Mouse (Mus musculus) limb, embryonic 10.5 days (tissue): ENCODE measurements at regions not wholly inside any gene's neighbourhood (a gene's known extent, or its start where the extent isn't known, plus 50 kb on each side); places are given as distances from the start of the nearest gene placed in this dataset.

Experiments used
- DNase-seq: peaks from one replicate; pipeline ENCODE4 v3.0.0-alpha.2; 2017; ENCODE audit warnings: low spot score
- H3K27ac ChIP-seq: fragments of 300-500 bp; sonication (generic); 2 replicates; pipeline ENCODE4 v1.5.1; 2016; ENCODE audit warnings: mild to moderate bottlenecking
- H3K27me3 ChIP-seq: fragments of 300-500 bp; sonication (generic); 2 replicates; pipeline ENCODE4 v1.6.1; 2016; ENCODE audit warnings: low read depth, mild to moderate bottlenecking; ENCODE audit not compliant: poor library complexity, severe bottlenecking
- H3K36me3 ChIP-seq: fragments of 300-500 bp; sonication (generic); 2 replicates; pipeline ENCODE4 v1.6.1; 2016; ENCODE audit warnings: mild to moderate bottlenecking, moderate library complexity
- H3K4me1 ChIP-seq: fragments of 300-500 bp; sonication (generic); 2 replicates; pipeline ENCODE4 v1.6.1; 2016
- H3K4me3 ChIP-seq: fragments of 300-500 bp; sonication (generic); 2 replicates; pipeline ENCODE4 v1.5.1; 2016; ENCODE audit warnings: mild to moderate bottlenecking, moderate library complexity
- H3K9me3 ChIP-seq: fragments of 300-500 bp; sonication (generic); replicated peaks from 2 replicates; pipeline ENCODE4 v1.6.1; 2016; ENCODE audit warnings: mild to moderate bottlenecking
- WGBS: fragments of 180-500 bp; shearing (Covaris S2); methylation state at CpG from one replicate; pipeline ENCODE4 v1.1.7; 2016; 5-methylcytosine and 5-hydroxymethylcytosine counted together

GRCm38 (mm10) chrX:86490309-86490708 lies 185.4 kb upstream of the Mageb4 start:
- no peaks in the 10 kb centered on the region for H3K36me3 ChIP-seq
- no peaks in the 10 kb centered on the region for H3K27me3 ChIP-seq
- no peak overlapping the region for H3K4me3 ChIP-seq
- H3K9me3 ChIP-seq = no peaks in the 10 kb centered on the region
- H3K27ac ChIP-seq = no peak overlapping the region
- DNase-seq = peak; percentile 53
- H3K4me1 ChIP-seq = no peaks in the 10 kb centered on the region
- 11% methylated on average over 3 of the region's 3 CpGs for WGBS
